Mouse (Mus musculus): ENCODE measurements at regions not wholly inside any gene's neighbourhood (a gene's known extent, or its start where the extent isn't known, plus 50 kb on each side); places are given as distances from the start of the nearest gene placed in this dataset.

DNA sequence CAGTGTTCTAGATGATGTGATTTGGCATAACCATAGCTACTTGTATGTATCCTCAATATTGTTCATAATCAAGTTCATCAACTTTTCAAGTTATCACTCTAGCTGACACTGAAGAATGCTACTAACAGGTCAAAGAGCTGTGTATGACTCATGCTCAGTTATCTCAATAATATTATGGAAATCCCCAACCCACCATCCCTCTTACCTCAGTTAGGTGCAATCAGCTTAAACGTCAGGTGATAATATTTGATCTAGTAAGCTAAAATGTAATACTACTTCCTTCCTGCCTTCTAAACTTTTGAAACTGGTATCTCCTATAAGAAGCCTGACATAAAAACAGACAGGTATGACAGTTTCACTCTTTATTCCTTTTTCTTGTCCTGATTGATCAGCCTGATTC, 474.6 kb downstream of the Gm11232 start:
- Histone ChIP-seq H3K4me1 (ENCODE audit: control insufficient read depth, insufficient read depth, low read length) (no peaks in the 10 kb centered on the region), H3K27ac (ENCODE audit: insufficient read depth, low read length) (no peak overlapping the region), H3K4me3 (ENCODE audit: insufficient read depth, low read length) (no peak overlapping the region)
- no peak for TF ChIP-seq CTCF (IDR thresholded peaks at IDR 0.05; ENCODE audit: extremely low read depth, insufficient read depth, low read length)

DNA sequence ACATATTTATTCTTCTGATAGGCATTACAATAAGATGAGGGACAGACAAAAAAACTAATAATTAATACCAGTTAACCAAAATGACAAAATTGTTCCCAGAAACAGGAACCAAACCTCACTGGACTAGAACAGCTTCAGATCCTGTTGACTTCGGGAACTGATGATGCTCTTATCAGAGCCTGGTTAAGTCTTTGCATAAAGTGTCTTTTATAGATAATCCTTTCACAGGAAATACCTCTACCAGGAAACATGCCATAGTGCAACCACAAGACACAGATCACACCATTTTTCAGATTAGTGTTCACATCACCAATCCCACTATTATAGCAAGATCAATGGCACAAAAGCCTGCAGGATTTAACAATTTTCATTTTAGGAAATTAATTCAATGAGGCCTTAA, 478.1 kb downstream of the Gm11232 start:
- Histone ChIP-seq H3K4me3 (ENCODE audit: insufficient read depth, low read length) (no peak overlapping the region), H3K27ac (ENCODE audit: insufficient read depth, low read length) (no peak overlapping the region), H3K4me1 (ENCODE audit: control insufficient read depth, insufficient read depth, low read length) (no peaks in the 10 kb centered on the region)
- no peak for TF ChIP-seq POLR2A (IDR thresholded peaks at IDR 0.05; ENCODE audit: extremely low read depth, insufficient read depth, low read length)
- TF ChIP-seq CTCF (IDR thresholded peaks at IDR 0.05; ENCODE audit: extremely low read depth, insufficient read depth, low read length), result no peak

DNA sequence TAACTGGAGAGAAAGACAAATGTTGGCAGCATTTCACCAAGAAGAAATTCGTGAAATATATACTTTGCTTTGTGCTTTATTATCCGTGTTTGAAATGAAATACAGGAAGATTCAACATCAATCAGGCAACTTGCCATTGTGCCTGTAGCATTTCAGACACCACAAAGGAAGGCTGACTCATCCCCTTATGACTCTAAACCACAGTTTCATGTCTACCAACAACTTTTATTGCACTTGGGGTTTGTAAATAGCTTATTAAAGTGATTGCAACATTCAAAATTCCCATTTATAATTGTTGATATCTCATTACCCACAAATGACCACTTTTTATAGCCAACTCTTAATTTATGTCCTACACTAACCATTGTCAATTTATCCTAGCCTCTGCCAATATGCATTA, 497.9 kb downstream of the Gm11232 start:
- Histone ChIP-seq H3K27ac (ENCODE audit: insufficient read depth, low read length) (no peak overlapping the region), H3K4me1 (ENCODE audit: control insufficient read depth, insufficient read depth, low read length) (no peaks in the 10 kb centered on the region), H3K4me3 (ENCODE audit: insufficient read depth, low read length) (no peak overlapping the region)
- no peak for TF ChIP-seq CTCF (IDR thresholded peaks at IDR 0.05; ENCODE audit: extremely low read depth, insufficient read depth, low read length)
- TF ChIP-seq POLR2A (IDR thresholded peaks at IDR 0.05; ENCODE audit: extremely low read depth, insufficient read depth, low read length), result no peak

DNA sequence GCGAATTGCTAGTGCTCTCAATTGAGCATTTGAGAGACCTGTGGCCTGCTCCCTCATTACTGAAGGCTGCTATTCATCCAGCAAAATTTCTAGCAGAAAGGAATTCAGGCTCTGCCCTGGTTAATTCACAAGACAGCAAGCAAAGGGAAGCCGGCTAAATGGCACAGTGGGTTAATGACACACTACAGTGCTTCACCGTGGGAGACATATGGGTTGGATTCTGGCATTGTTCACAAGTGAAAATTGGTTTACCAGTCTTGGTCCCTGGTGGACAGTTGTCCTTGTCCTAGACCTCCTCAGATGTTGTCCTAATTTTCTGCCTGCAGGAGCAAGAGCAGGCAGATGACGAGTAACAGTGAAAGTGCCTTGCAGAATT, 527.3 kb downstream of the Gm11232 start:
- Histone ChIP-seq H3K27ac (ENCODE audit: insufficient read depth, low read length) (no peak overlapping the region), H3K4me3 (ENCODE audit: insufficient read depth, low read length) (no peak overlapping the region)

DNA sequence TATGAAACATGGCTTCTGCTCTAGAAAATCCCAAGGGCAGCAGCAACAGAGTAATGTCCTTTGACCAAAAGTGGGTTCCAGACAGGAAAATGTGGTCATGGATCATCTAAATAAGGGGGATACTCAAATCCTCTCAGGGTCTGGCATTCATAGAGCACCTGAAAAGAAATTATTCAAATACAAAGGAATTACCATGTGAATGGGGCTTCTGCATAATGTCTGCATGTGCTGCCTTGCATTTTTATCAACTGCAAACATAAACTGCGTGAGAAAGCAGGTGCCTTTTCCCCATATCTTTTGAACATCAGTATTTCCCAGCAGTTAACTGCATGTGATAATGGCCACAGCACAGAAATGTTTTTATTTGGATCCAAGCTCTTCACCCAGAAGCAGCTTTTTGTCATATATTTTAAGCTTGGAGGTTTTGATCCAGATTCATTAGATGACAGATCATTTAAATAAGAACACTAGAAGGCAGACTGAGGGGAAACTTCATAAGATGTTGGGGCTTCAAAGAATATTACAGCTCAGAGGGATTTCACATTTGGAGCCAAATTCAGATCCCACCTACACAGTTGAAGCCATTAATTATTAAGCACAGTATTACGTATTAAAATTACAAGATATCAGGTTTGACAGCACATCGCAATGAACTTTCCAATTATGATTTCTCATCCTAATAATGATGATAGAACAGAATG, 527.8 kb downstream of the Gm11232 start:
- Histone ChIP-seq H3K4me3 (ENCODE audit: insufficient read depth, low read length) (no peak overlapping the region), H3K27ac (ENCODE audit: insufficient read depth, low read length) (no peak overlapping the region), H3K4me1 (ENCODE audit: control insufficient read depth, insufficient read depth, low read length) (no peaks in the 10 kb centered on the region)
- no peak for TF ChIP-seq POLR2A (IDR thresholded peaks at IDR 0.05; ENCODE audit: extremely low read depth, insufficient read depth, low read length)
- TF ChIP-seq CTCF (IDR thresholded peaks at IDR 0.05; ENCODE audit: extremely low read depth, insufficient read depth, low read length), result no peak

More for the DNA sequence above, 527.3 kb downstream of the Gm11232 start:
- TF ChIP-seq POLR2A (IDR thresholded peaks at IDR 0.05; ENCODE audit: extremely low read depth, insufficient read depth, low read length), result no peak
- TF ChIP-seq CTCF (IDR thresholded peaks at IDR 0.05; ENCODE audit: extremely low read depth, insufficient read depth, low read length), result no peak
- H3K4me1 ChIP-seq (ENCODE audit: control insufficient read depth, insufficient read depth, low read length), result no peaks in the 10 kb centered on the region

DNA sequence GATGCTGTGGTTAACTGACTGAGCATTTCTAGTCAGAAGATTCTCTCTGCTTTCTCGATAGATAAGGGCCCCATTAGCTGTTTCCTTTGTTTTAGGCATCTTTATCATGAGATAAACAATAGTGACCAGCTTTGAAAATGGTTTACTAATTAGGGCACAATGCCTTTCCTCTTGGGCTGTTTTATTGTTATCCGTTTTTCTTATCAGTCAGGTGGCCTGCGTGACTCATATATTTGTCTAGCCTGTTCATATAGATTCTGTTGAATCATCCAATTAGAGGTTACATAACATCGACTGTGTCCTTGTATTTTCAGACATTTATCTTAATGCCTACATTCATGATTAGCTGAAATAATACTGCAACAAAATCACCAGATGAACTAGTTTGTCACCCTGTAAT, 531.1 kb downstream of the Gm11232 start:
- Histone ChIP-seq H3K4me3 (ENCODE audit: insufficient read depth, low read length) (no peak overlapping the region), H3K27ac (ENCODE audit: insufficient read depth, low read length) (no peak overlapping the region), H3K4me1 (ENCODE audit: control insufficient read depth, insufficient read depth, low read length) (no peaks in the 10 kb centered on the region)
- TF ChIP-seq POLR2A (IDR thresholded peaks at IDR 0.05; ENCODE audit: extremely low read depth, insufficient read depth, low read length), result no peak
- TF ChIP-seq CTCF (IDR thresholded peaks at IDR 0.05; ENCODE audit: extremely low read depth, insufficient read depth, low read length), result no peak

DNA sequence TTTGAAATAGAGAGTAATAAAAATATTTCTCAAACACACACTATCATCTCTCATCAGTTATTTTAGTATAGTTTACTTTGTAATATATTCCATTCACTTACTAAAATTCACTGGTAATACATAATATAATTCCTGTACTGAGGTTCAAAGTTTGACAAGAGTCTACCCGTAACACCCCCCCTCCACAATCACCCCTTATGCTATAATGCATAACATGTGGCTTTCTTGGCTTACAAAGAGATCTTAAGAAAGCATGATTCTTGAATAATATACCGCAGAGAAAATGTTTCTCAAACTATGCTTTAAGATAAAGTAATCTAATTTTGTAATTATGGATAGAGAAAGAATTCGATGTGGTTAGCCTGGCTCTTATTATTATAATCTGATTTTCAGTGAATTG, 539.7 kb downstream of the Gm11232 start:
- Histone ChIP-seq H3K4me3 (ENCODE audit: insufficient read depth, low read length) (no peak overlapping the region), H3K4me1 (ENCODE audit: control insufficient read depth, insufficient read depth, low read length) (no peaks in the 10 kb centered on the region), H3K27ac (ENCODE audit: insufficient read depth, low read length) (no peak overlapping the region)
- no peak for TF ChIP-seq POLR2A (IDR thresholded peaks at IDR 0.05; ENCODE audit: extremely low read depth, insufficient read depth, low read length)
- no peak for TF ChIP-seq CTCF (IDR thresholded peaks at IDR 0.05; ENCODE audit: extremely low read depth, insufficient read depth, low read length)

DNA sequence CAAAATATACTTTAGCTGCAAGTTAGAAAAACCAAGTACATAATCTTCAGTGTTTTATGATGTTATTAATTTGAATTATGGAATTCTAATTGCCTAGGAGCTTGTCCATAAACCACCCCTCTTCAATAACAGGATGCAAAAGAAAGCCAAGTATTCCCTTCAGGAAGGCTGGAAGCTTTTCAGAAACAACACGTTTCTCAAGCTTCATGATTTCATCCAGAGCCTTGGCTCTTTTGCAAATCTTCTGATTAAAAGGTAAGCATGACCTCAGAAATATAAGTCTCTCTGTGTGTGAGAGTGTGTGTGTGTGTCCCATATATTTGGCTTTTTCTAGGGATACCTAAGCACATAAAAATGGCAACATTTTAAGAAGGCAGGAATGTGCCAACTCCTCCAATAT, 570.0 kb downstream of the Gm11232 start:
- H3K4me3 ChIP-seq (ENCODE audit: insufficient read depth, low read length), result no peak overlapping the region
- no peaks in the 10 kb centered on the region for H3K4me1 ChIP-seq (ENCODE audit: control insufficient read depth, insufficient read depth, low read length)
- no peak for TF ChIP-seq CTCF (IDR thresholded peaks at IDR 0.05; ENCODE audit: extremely low read depth, insufficient read depth, low read length)
- TF ChIP-seq POLR2A (IDR thresholded peaks at IDR 0.05; ENCODE audit: extremely low read depth, insufficient read depth, low read length), result no peak
- no peak overlapping the region for H3K27ac ChIP-seq (ENCODE audit: insufficient read depth, low read length)

DNA sequence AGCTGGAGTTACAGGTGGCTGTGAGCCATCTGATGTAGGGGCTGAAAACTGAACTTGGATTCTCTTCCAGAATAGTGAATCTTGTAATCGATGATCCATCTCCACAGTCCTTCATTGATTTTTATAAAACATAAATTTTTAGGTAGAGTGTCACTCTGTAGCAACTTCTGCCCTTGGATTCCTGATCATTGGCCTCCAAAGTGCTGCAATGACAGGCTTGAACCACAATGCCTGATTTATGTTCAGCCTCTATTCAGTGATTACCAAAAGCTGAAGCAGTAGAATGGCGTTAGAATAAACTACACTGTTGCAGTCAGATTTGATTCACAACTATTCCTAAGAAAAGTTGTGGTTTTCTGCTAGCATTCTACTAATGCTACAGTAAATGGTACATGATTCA, 580.1 kb downstream of the Gm11232 start:
- H3K4me3 ChIP-seq (ENCODE audit: insufficient read depth, low read length), result no peak overlapping the region
- no peak overlapping the region for H3K27ac ChIP-seq (ENCODE audit: insufficient read depth, low read length)
- H3K4me1 ChIP-seq (ENCODE audit: control insufficient read depth, insufficient read depth, low read length), result no peaks in the 10 kb centered on the region
- TF ChIP-seq POLR2A (IDR thresholded peaks at IDR 0.05; ENCODE audit: extremely low read depth, insufficient read depth, low read length) (no peak), CTCF (IDR thresholded peaks at IDR 0.05; ENCODE audit: extremely low read depth, insufficient read depth, low read length) (no peak)

DNA sequence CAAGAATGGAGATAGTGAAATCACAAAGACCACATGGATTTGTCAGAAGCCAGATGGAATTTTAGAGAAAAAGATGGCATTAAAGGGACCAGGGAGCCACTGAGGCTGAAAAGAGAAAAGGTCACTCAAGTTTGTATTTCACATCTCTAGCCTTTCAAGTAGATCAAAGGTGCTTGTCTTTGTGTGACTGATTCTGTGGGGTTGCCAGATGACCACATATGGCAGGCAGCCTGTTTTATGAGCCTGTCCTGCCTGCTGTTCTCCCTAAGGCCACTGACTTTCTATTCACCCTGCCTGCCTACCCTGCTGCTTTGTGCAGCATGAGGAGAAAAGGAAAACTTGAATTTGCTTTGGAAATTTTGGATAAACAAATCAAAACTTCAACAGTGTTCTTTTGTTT, 592.0 kb downstream of the Gm11232 start:
- H3K27ac ChIP-seq (ENCODE audit: insufficient read depth, low read length), result no peak overlapping the region
- no peak overlapping the region for H3K4me3 ChIP-seq (ENCODE audit: insufficient read depth, low read length)
- no peak for TF ChIP-seq CTCF (IDR thresholded peaks at IDR 0.05; ENCODE audit: extremely low read depth, insufficient read depth, low read length)
- TF ChIP-seq POLR2A (IDR thresholded peaks at IDR 0.05; ENCODE audit: extremely low read depth, insufficient read depth, low read length), result no peak
- no peaks in the 10 kb centered on the region for H3K4me1 ChIP-seq (ENCODE audit: control insufficient read depth, insufficient read depth, low read length)
